Mouse (Mus musculus): ENCODE results near the gene Ndufb3.

DNA sequence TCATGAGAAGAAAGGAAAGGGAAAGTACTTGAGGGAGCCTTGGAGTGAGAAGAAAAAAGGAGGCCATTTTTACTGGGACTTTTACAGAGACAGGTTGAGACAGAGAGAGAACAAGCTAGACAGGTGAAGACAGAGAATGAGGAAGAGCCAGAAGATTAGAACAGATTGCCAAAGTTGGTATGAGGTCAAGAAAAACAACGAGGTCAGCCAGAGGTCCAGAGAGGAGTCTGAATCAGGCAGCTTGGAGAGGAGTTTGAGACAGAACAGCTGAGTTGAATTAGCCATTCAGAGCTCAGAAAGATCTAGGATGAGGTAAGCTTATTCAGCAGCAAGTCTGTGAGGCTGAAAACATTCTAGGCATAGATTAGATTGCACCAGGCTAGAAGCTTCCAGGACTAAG lies 44.8 kb upstream of the Ndufb3 start:
- TF ChIP-seq CTCF (IDR thresholded peaks at IDR 0.05; ENCODE audit: low read depth) (no peak), EP300 (IDR thresholded peaks at IDR 0.05; ENCODE audit: low read depth) (no peak)
